Mouse (Mus musculus): Measurements from ENCODE around the gene Lama2. TPM values are rescaled to one million over a fixed set of nuclear protein-coding genes. Genes with fewer than 3 reads are reported as not detected.

Gene Lama2
- polyA plus RNA-seq, 1 experiment from 2014 or later, result 19.3 TPM

- Histone ChIP-seq H3K9ac (no peak overlapping the region), H3K27me3 (no peaks in the 10 kb centered on the region)
Measured at GRCm38 (mm10) chr10:27101800-27102353, 517.7 kb downstream of the Lama2 start.

GRCm38 (mm10) chr10:27077113-27077512 lies 542.4 kb downstream of the Lama2 start:
- H3K27me3 ChIP-seq, result no peaks in the 10 kb centered on the region
- no peak overlapping the region for H3K27ac ChIP-seq
- WGBS, result 84% methylated on average over 2 of the region's 2 CpGs
- no peak overlapping the region for H3K4me2 ChIP-seq
- H3K36me3 ChIP-seq, result no peaks in the 10 kb centered on the region
- H3K4me3 ChIP-seq, result no peak overlapping the region
- no peaks in the 10 kb centered on the region for H3K9me3 ChIP-seq (replicated peaks)
- no peaks in the 10 kb centered on the region for H3K4me1 ChIP-seq (replicated peaks)
- no peak overlapping the region for H3K9ac ChIP-seq
- no peak for ATAC-seq (replicated peaks; ENCODE audit: insufficient number of reproducible peaks, insufficient read depth, low FRiP score, low read depth)

More at GRCm38 (mm10) chr10:27101800-27102353, 517.7 kb downstream of the Lama2 start:
- no peaks in the 10 kb centered on the region for H3K9me3 ChIP-seq (replicated peaks)
- H3K4me2 ChIP-seq, result no peak overlapping the region
- no peaks in the 10 kb centered on the region for H3K4me1 ChIP-seq (replicated peaks)
- no peak for ATAC-seq (replicated peaks; ENCODE audit: insufficient number of reproducible peaks, insufficient read depth, low FRiP score, low read depth)
- H3K27ac ChIP-seq, result no peak overlapping the region
- H3K4me3 ChIP-seq, result no peak overlapping the region
- WGBS, result 73% methylated on average over 3 of the region's 3 CpGs
- H3K36me3 ChIP-seq, result no peaks in the 10 kb centered on the region

- H3K4me1 ChIP-seq (replicated peaks), result no peaks in the 10 kb centered on the region; the same call in 1 of the 2 replicates
- WGBS, result 80% methylated on average over 2 of the region's 2 CpGs
- no peaks in the 10 kb centered on the region for H3K27me3 ChIP-seq
- H3K36me3 ChIP-seq, result no peaks in the 10 kb centered on the region
- H3K27ac ChIP-seq, result no peak overlapping the region
- H3K9me3 ChIP-seq (replicated peaks), result no peaks in the 10 kb centered on the region
- H3K9ac ChIP-seq, result no peak overlapping the region
- ATAC-seq (replicated peaks; ENCODE audit: insufficient number of reproducible peaks, insufficient read depth, low FRiP score, low read depth), result no peak
- no peak overlapping the region for H3K4me3 ChIP-seq
- H3K4me2 ChIP-seq, result no peak overlapping the region
Measured at GRCm38 (mm10) chr10:27068794-27069435, 550.6 kb downstream of the Lama2 start.

- Histone ChIP-seq H3K9ac (no peak overlapping the region), H3K36me3 (no peaks in the 10 kb centered on the region), H3K4me1 (replicated peaks) (peaks cover 2% of the 10 kb centered on the region; the same call in 1 of the 2 replicates), H3K27me3 (no peaks in the 10 kb centered on the region), H3K27ac (peak overlapping the region; percentile 37; the same call in 1 of the 2 replicates), H3K9me3 (replicated peaks) (no peaks in the 10 kb centered on the region), H3K4me3 (no peak overlapping the region), H3K4me2 (no peak overlapping the region)
- ATAC-seq (replicated peaks; ENCODE audit: insufficient number of reproducible peaks, insufficient read depth, low FRiP score, low read depth), result peak; percentile 55
- 37% methylated on average over 4 of the region's 4 CpGs for WGBS
Measured at GRCm38 (mm10) chr10:27063671-27064070, 555.9 kb downstream of the Lama2 start.

- Histone ChIP-seq H3K27ac (no peak overlapping the region), H3K27me3 (no peaks in the 10 kb centered on the region), H3K9ac (no peak overlapping the region), H3K4me3 (no peak overlapping the region), H3K4me1 (replicated peaks) (no peaks in the 10 kb centered on the region), H3K9me3 (replicated peaks) (no peaks in the 10 kb centered on the region), H3K4me2 (no peak overlapping the region), H3K36me3 (no peaks in the 10 kb centered on the region)
- WGBS, result 73% methylated on average over 4 of the region's 4 CpGs
- no peak for ATAC-seq (replicated peaks; ENCODE audit: insufficient number of reproducible peaks, insufficient read depth, low FRiP score, low read depth)
Measured at GRCm38 (mm10) chr10:27054488-27054887, 565.1 kb downstream of the Lama2 start.

GRCm38 (mm10) chr10:27047196-27047595 lies 572.4 kb downstream of the Lama2 start:
- Histone ChIP-seq H3K9ac (no peak overlapping the region), H3K4me1 (replicated peaks) (no peaks in the 10 kb centered on the region), H3K27me3 (no peaks in the 10 kb centered on the region), H3K36me3 (no peaks in the 10 kb centered on the region), H3K4me2 (no peak overlapping the region), H3K4me3 (no peak overlapping the region), H3K27ac (no peak overlapping the region), H3K9me3 (replicated peaks) (no peaks in the 10 kb centered on the region)
- 66% methylated on average over 2 of the region's 2 CpGs for WGBS
- ATAC-seq (replicated peaks; ENCODE audit: insufficient number of reproducible peaks, insufficient read depth, low FRiP score, low read depth), result no peak

GRCm38 (mm10) chr10:27041812-27042211 lies 577.7 kb downstream of the Lama2 start:
- Histone ChIP-seq H3K4me2 (no peak overlapping the region), H3K27ac (no peak overlapping the region), H3K4me3 (no peak overlapping the region), H3K27me3 (no peaks in the 10 kb centered on the region), H3K9ac (no peak overlapping the region), H3K9me3 (replicated peaks) (no peaks in the 10 kb centered on the region), H3K36me3 (no peaks in the 10 kb centered on the region), H3K4me1 (replicated peaks) (no peaks in the 10 kb centered on the region)
- 11% methylated on average over 1 of the region's 1 CpGs for WGBS
- ATAC-seq (replicated peaks; ENCODE audit: insufficient number of reproducible peaks, insufficient read depth, low FRiP score, low read depth), result no peak

- Histone ChIP-seq H3K4me1 (replicated peaks) (no peaks in the 10 kb centered on the region), H3K4me2 (no peak overlapping the region), H3K9ac (no peak overlapping the region), H3K27me3 (no peaks in the 10 kb centered on the region), H3K36me3 (no peaks in the 10 kb centered on the region), H3K27ac (no peak overlapping the region), H3K4me3 (no peak overlapping the region), H3K9me3 (replicated peaks) (no peaks in the 10 kb centered on the region)
- no peak for ATAC-seq (replicated peaks; ENCODE audit: insufficient number of reproducible peaks, insufficient read depth, low FRiP score, low read depth)
- WGBS, result 67% methylated on average over 1 of the region's 1 CpGs
Measured at GRCm38 (mm10) chr10:27022707-27023106, 596.9 kb downstream of the Lama2 start.

GRCm38 (mm10) chr10:27012804-27013365 lies 606.7 kb downstream of the Lama2 start:
- no peaks in the 10 kb centered on the region for H3K27me3 ChIP-seq

GRCm38 (mm10) chr10:27007364-27007763 lies 612.2 kb downstream of the Lama2 start:
- Histone ChIP-seq H3K9me3 (replicated peaks) (no peaks in the 10 kb centered on the region), H3K36me3 (no peaks in the 10 kb centered on the region), H3K9ac (no peak overlapping the region), H3K4me3 (no peak overlapping the region), H3K27me3 (no peaks in the 10 kb centered on the region), H3K27ac (no peak overlapping the region), H3K4me2 (no peak overlapping the region), H3K4me1 (replicated peaks) (no peaks in the 10 kb centered on the region)
- ATAC-seq (replicated peaks; ENCODE audit: insufficient number of reproducible peaks, insufficient read depth, low FRiP score, low read depth), result no peak
- 76% methylated on average over 2 of the region's 2 CpGs for WGBS

More at GRCm38 (mm10) chr10:27012804-27013365, 606.7 kb downstream of the Lama2 start:
- Histone ChIP-seq H3K9me3 (replicated peaks) (no peaks in the 10 kb centered on the region), H3K9ac (no peak overlapping the region), H3K36me3 (no peaks in the 10 kb centered on the region), H3K4me3 (no peak overlapping the region), H3K4me1 (replicated peaks) (no peaks in the 10 kb centered on the region), H3K27ac (no peak overlapping the region), H3K4me2 (no peak overlapping the region)
- no peak for ATAC-seq (replicated peaks; ENCODE audit: insufficient number of reproducible peaks, insufficient read depth, low FRiP score, low read depth)

GRCm38 (mm10) chr10:27005716-27006115 lies 613.8 kb downstream of the Lama2 start:
- H3K4me3 ChIP-seq, result no peak overlapping the region
- H3K9ac ChIP-seq, result no peak overlapping the region
- H3K4me1 ChIP-seq (replicated peaks), result no peaks in the 10 kb centered on the region
- no peaks in the 10 kb centered on the region for H3K36me3 ChIP-seq
- H3K27me3 ChIP-seq, result no peaks in the 10 kb centered on the region
- no peak overlapping the region for H3K27ac ChIP-seq
- no peaks in the 10 kb centered on the region for H3K9me3 ChIP-seq (replicated peaks)
- ATAC-seq (replicated peaks; ENCODE audit: insufficient number of reproducible peaks, insufficient read depth, low FRiP score, low read depth), result no peak
- 67% methylated on average over 2 of the region's 2 CpGs for WGBS
- no peak overlapping the region for H3K4me2 ChIP-seq

Measured in heart, embryonic 15.5 days (tissue).